Mouse (Mus musculus) CD4-positive, CD25-positive, alpha-beta regulatory T cell, adult 4 months (primary cell): ENCODE data around the gene Krtap27-1. TPM values are rescaled to one million over a fixed set of nuclear protein-coding genes. Genes with fewer than 3 reads are reported as not detected.

ENCODE experiments used
- polyA plus RNA-seq, 2 experiments: library from polyadenylated mRNA; unstranded; fragments of 100-300 nt; shearing (Covaris generic); gene quantifications; one replicate each; pipeline ENCODE4 v1.2.1; 2017

Gene Krtap27-1
- polyA plus RNA-seq, 2 experiments from 2014 or later: not detected

Other genes starting within 250 kb of the Krtap27-1 start
- not detected for gene Cldn17, start 164.7 kb downstream of the Krtap27-1 start, polyA plus RNA-seq
- not detected for gene Cldn8, start 108.5 kb downstream of the Krtap27-1 start, polyA plus RNA-seq
- not detected for gene Krtap24-1, start 59.4 kb downstream of the Krtap27-1 start, polyA plus RNA-seq
- gene 2310079G19Rik, start 44.0 kb downstream of the Krtap27-1 start, polyA plus RNA-seq: not detected
- gene Krtap26-1, start 23.9 kb downstream of the Krtap27-1 start, polyA plus RNA-seq: not detected
- gene 2310061N02Rik, start 36.3 kb upstream of the Krtap27-1 start, polyA plus RNA-seq: not detected
- gene Krtap13-1, start 57.2 kb upstream of the Krtap27-1 start, polyA plus RNA-seq: not detected
- not detected for gene Krtap13, start 80.0 kb upstream of the Krtap27-1 start, polyA plus RNA-seq
- gene 2310034C09Rik, start 87.2 kb upstream of the Krtap27-1 start, polyA plus RNA-seq: not detected
- gene 2310057N15Rik, start 102.5 kb upstream of the Krtap27-1 start, polyA plus RNA-seq: not detected
- gene Gm5965, start 106.2 kb upstream of the Krtap27-1 start, polyA plus RNA-seq: not detected
- gene Gm20741, start 140.5 kb upstream of the Krtap27-1 start, polyA plus RNA-seq: not detected
- not detected for gene Krtap15, start 148.5 kb upstream of the Krtap27-1 start, polyA plus RNA-seq
- not detected for gene Krtap14, start 154.5 kb upstream of the Krtap27-1 start, polyA plus RNA-seq
- gene Krtap19-1, start 197.7 kb upstream of the Krtap27-1 start, polyA plus RNA-seq: not detected
- not detected for gene Krtap19-2, start 202.6 kb upstream of the Krtap27-1 start, polyA plus RNA-seq
- not detected for gene Krtap19-3, start 206.4 kb upstream of the Krtap27-1 start, polyA plus RNA-seq
- not detected for gene Krtap19-4, start 213.4 kb upstream of the Krtap27-1 start, polyA plus RNA-seq
- gene Krtap19-5, start 224.8 kb upstream of the Krtap27-1 start, polyA plus RNA-seq: not detected